Mouse (Mus musculus) testis, adult 2 months (tissue): ENCODE data around the gene Spcs1.

Experiments
- CTCF ChIP-seq: fragments of 200-500 bp; IDR thresholded peaks from 2 replicates; pipeline ENCODE4 v1.5.1; 2012; ENCODE audit warnings: low read depth, mild to moderate bottlenecking, inconsistent platforms, low read length, moderate library complexity; ENCODE audit not compliant: control insufficient read depth, insufficient read depth, insufficient replicate concordance
- POLR2A ChIP-seq: fragments of 200-500 bp; IDR thresholded peaks from 2 replicates; pipeline ENCODE4 v1.6.1; 2012; ENCODE audit warnings: low read depth, mild to moderate bottlenecking, inconsistent platforms, low read length, moderate library complexity; ENCODE audit not compliant: control insufficient read depth

DNA sequence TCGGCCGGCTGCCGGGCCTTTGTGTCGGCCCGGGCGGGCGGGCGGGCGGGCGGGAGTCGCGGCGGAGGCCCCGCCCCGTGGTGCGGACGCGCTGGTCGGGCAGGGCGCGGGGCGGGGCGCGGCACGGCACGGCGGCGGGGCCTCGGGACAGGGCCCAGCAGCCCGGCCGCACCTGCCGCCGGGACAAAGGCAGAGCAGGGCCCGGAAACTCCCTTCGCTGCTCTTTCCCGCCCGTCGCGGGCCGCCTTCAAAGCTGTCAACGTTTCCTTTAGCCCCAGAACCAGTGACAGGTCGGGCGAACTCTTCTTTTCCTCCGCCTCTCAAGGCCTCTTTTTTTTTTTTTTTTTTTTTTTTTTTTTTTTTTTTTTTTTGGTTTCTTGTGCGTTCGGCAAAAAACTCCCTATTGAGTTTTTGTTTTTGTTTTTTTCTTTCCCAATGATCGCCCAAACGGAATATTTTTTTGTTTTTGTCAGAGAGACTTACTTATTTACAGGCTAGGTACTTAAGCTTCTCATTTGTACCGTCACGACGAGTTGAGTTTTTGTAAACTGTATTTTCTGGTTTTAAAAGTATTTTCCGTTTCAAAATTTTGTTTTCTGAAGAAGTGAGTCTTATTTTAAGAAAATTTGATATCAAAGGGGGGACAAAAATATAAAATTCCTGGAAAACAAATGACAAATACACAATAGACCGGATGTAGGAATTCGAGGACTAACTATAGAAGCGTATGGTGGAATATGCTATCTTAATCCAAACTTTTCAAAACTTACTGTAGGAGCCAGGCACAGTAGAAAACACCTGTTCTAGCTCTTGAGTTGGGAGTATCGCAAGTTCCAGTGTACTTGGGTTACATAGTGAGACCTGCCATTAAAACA lies 18.1 kb upstream of the Spcs1 start:
- TF ChIP-seq CTCF (no peak), POLR2A (no peak)
